Comparison of ENCODE assay signal across 13 mouse cellular contexts in the genomic region with DNA sequence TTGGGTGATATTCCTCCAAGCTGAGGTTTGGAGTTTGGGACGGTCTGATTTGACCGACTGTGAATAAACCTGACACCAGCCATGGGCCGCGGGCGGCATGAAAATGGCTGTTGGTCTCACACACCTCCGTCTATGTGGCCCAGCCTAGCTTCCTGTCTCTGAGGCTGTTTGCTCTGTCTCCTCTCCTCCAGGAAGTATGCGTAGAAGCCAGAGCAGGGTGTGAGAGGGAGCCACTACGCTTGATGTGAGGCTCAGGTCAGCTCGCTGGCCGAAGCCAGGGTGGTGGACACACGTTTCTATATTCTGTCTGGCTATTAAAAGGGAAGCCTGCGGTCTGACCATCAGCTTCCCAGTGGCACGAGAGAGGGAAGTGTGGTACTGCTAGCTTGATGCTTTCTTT.
DNase-seq lines count a peak whose midpoint lies in the region; ATAC-seq and TF ChIP-seq lines count a peak whose summit lies in the region.
"Had no signal": no experiment of that assay in that cellular context is flagged by ENCODE, and none has a peak within 500 bp of the region (broad histone marks: within the 10 kb centered on the region; RNA-seq: fewer than 3 reads in every experiment).

No protein-coding gene starts in this region.

- ATAC-seq in limb, embryonic 11.5 days (ENCODE audit: insufficient number of reproducible peaks, low FRiP score, low TSS enrichment, low read depth), result no peak
- ATAC-seq in erythroblast, adult 5-6 weeks (replicated peaks; ENCODE audit: low FRiP score, poor library complexity, severe bottlenecking), result no peak
- ATAC-seq: forebrain, embryonic 16.5 days; liver, postnatal 0 days had no signal

- no peaks in the 10 kb centered on the region for H3K27me3 ChIP-seq in limb, embryonic 11.5 days (ENCODE audit: control insufficient read depth, insufficient read depth, low read length)
- H3K27me3 ChIP-seq: stomach, embryonic 15.5 days had no signal

- H3K36me3 ChIP-seq in limb, embryonic 11.5 days (ENCODE audit: control insufficient read depth, insufficient read depth, low read length), result no peaks in the 10 kb centered on the region
- H3K36me3 ChIP-seq: embryonic facial prominence, embryonic 10.5 days; stomach, embryonic 15.5 days had no signal

- WGBS in limb, embryonic 11.5 days, result 81% methylated on average over 13 of the region's 13 CpGs

- H3K27ac ChIP-seq in layer of hippocampus, adult 2 months, result no peak overlapping the region
- H3K27ac ChIP-seq in limb, embryonic 11.5 days (replicated peaks; ENCODE audit: low read depth, low read length), result 0 out of 2 replicates have a peak overlapping the region, but pooled peaks have one; percentile 14
- H3K27ac ChIP-seq: embryonic facial prominence, embryonic 10.5 days; stomach, embryonic 15.5 days had no signal

- H3K4me3 ChIP-seq in layer of hippocampus, adult 2 months, result no peak overlapping the region
- no peak overlapping the region for H3K4me3 ChIP-seq in limb, embryonic 11.5 days (ENCODE audit: low read depth, low read length)
- H3K4me3 ChIP-seq: embryonic facial prominence, embryonic 10.5 days; stomach, embryonic 15.5 days had no signal

- H3K9ac ChIP-seq in limb, embryonic 11.5 days (ENCODE audit: low read length), result no peak overlapping the region
- H3K9ac ChIP-seq: liver, postnatal 0 days; stomach, embryonic 15.5 days had no signal

- no peak overlapping the region for H3K4me2 ChIP-seq in limb, embryonic 11.5 days (ENCODE audit: low read depth, severe bottlenecking)
- H3K4me2 ChIP-seq: stomach, embryonic 15.5 days had no signal

- no peaks in the 10 kb centered on the region for H3K9me3 ChIP-seq in limb, embryonic 11.5 days (ENCODE audit: control insufficient read depth, low read length)
- H3K9me3 ChIP-seq: embryonic facial prominence, embryonic 10.5 days; stomach, embryonic 15.5 days had no signal

- peak; percentile 62 for DNase-seq in layer of hippocampus, adult 9-11 months
- no peak for DNase-seq in layer of hippocampus, adult 2 months (ENCODE audit: low spot score in 2 of 2)
- DNase-seq in T-cell, adult 2 months (ENCODE audit: low spot score), result peak; percentile 61
- no peak for DNase-seq in limb, embryonic 11.5 days (ENCODE audit: low spot score)
- DNase-seq in thymus, postnatal 0 days (ENCODE audit: low spot score), result peak; percentile 29
- DNase-seq in frontal cortex, postnatal 14 days (ENCODE audit: low spot score in 2 of 2), result no peak
- DNase-seq: adrenal gland, adult 2 months; cerebellum, adult 11 months; liver, postnatal 0 days had no signal

- TF ChIP-seq CTCF in layer of hippocampus, adult 2 months (conservative IDR thresholded peaks at IDR 0.05), result no peak

- peaks cover 56% of the 10 kb centered on the region for H3K4me1 ChIP-seq in limb, embryonic 11.5 days (ENCODE audit: control insufficient read depth, insufficient read depth, low read length)

Comparison
In these comparisons a context has a peak if more than half of its experiments do, and no peak if none do; other contexts are left out.
1. DNase-seq: peak in layer of hippocampus, adult 9-11 months (single experiment), T-cell, adult 2 months (single experiment) and thymus, postnatal 0 days (single experiment); none in layer of hippocampus, adult 2 months (0 of 2), limb, embryonic 11.5 days (single experiment) and frontal cortex, postnatal 14 days (0 of 2).